Mouse (Mus musculus): ENCODE results near the gene Pidd1. TPM values are rescaled to one million over a fixed set of nuclear protein-coding genes. Genes with fewer than 3 reads are reported as not detected.
A peak's percentile ranks its signal among the peaks of the same experiment; 100 is the strongest.

Gene Pidd1
- total and polyA plus RNA-seq, 3 experiments: 5.8 to 24.9 (median 7.8) TPM

DNA sequence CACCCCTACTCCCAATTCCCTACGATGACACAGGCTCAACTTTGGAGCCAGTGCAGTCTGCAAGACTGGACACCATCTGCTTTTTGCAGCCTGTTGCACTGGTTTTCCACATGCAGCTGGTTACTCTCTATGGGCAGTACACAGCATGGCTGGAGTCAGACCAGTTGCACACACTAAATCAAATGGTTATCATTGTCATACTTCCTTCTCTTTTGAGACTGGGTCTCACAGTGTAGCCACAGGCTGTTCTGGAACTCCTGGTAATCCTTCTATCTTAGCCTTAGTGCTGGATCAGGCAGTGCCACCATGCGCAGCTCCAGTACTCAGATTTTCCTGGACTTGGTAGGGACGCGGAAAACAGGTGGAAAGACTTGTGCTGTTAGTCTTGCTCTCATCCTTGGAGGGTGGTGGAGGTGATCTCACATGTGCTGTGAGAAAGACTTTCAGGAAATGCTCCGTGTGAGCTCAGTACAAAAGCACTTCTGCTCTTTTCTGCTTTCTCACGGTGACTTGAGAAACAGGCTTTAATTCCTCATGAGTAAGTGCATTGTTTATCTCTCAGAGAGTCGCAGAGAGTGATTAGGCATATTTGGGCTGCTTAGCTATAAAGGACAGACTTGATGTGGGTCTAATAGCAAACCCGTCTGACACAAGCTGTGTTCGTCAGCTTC, 51.1 kb downstream of the Pidd1 start:
- Histone ChIP-seq H3K9ac (ENCODE audit: insufficient read depth, low read depth) (peak overlapping the region; percentile 29), H3K36me3 (replicated peaks in 1 of 2; ENCODE audit: control insufficient read depth in 1 of 2, insufficient read depth in 1 of 2, low read length in 1 of 2) (peaks cover 12 to 23% of the 10 kb centered on the region in 2 experiments), H3K27me3 (replicated peaks) (peaks cover 7% of the 10 kb centered on the region), H3K9me3 (replicated peaks; ENCODE audit: low read length) (no peaks in the 10 kb centered on the region), H3K4me3 (replicated peaks in 1 of 3; ENCODE audit: low read depth in 2 of 3, low read length in 2 of 3, poor library complexity in 1 of 3) (peak overlapping the region; percentile 68 to 79 (median 76)), H3K4me1 (ENCODE audit: control insufficient read depth in 1 of 2, insufficient read depth in 2 of 2) (peaks cover 4 to 33% of the 10 kb centered on the region in 2 experiments), H3K79me2 (replicated peaks; ENCODE audit: control insufficient read depth, extremely low read depth, insufficient read depth, poor library complexity, severe bottlenecking) (peaks cover 18% of the 10 kb centered on the region), H3K4me2 (ENCODE audit: insufficient read depth, low read depth, poor library complexity, severe bottlenecking) (peak overlapping the region; percentile 52), H3K27ac (ENCODE audit: insufficient read depth, low read depth) (no peak overlapping the region)
- TF ChIP-seq E2F4 (IDR thresholded peaks at IDR 0.05; ENCODE audit: insufficient replicate concordance, low read depth, low read length) (no peak), MEF2A (IDR thresholded peaks at IDR 0.05; ENCODE audit: borderline replicate concordance, low read depth, low read length) (no peak), UBTF (IDR thresholded peaks at IDR 0.05; ENCODE audit: low read depth, low read length) (0 out of 2 replicates have a peak, but pooled peaks have one; percentile 3), MAX (IDR thresholded peaks at IDR 0.05; ENCODE audit: low read length) (peak; percentile 19; the same call in 1 of the 2 replicates), CTCF (conservative IDR thresholded peaks at IDR 0.05 in 1 of 2, IDR thresholded peaks at IDR 0.05 in 1 of 2; ENCODE audit: low read depth in 2 of 2, low read length in 2 of 2) (no peak), SMC3 (IDR thresholded peaks at IDR 0.05; ENCODE audit: low read depth, low read length) (no peak), IRF4 (IDR thresholded peaks at IDR 0.05; ENCODE audit: low read depth, low read length) (no peak), JUND (conservative IDR thresholded peaks at IDR 0.05; ENCODE audit: low read depth, low read length) (no peak)
- in situ Hi-C loops (cut with MboI; ENCODE audit: low pct_ligation_motif_present, low pct_unique_long_range_greater_than_20kb, low sequenced_read_pairs) (no loop called here), dilution Hi-C loops (cut with MboI; ENCODE audit: extremely low pct_ligation_motif_present, extremely low pct_unique_long_range_greater_than_20kb, low sequenced_read_pairs) (no loop called here)
- DNase-seq (ENCODE audit: extremely low read depth): no peak

DNA sequence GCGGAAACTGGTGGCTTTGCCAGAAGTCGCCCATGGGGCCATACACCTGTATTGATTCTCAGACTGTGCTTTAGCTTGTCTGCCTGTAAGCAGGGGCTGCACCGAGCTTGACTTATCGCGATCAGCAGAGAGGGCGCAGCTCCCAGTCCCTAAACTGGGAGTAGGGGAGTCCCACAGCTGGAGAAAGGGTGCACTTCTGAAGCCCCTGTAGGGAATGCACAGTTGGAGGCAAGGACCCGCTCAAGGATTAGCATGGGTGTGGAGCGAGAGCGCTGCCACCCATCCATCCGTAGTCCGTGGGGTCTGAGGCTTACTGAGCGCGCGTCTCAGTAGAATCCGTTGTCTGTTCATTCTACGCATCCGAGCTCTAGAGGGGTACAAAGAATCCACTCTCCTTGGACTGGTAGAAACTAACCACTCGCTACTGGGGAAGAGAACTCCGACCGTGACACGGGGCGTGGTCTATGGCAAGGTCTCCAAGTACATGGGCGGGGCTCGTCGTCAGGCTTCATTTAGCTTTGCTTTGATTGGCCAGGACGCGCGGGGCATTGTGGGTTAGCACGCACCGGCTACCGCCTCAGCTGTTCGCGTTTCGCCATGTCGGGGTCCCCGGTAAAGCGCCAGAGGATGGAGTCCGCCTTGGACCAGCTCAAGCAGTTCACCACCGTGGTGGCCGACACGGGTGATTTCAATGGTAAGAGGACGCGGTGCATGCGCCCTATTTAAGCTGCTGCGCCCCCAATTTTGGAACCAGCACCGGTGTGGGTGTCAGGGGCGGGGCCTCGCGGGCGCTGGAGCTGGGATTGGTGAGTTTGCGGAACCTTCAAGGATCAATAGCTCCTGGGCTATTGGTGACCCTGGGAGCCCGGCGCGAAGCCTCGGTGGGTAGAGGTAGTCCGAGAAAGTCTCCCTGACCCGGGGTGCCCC, 51.9 kb downstream of the Pidd1 start, which contains the start of gene Taldo1:
TSS of gene Taldo1 (plus strand) at position 575 of the 927 bp plus-strand sequence.
- Histone ChIP-seq H3K27ac (ENCODE audit: insufficient read depth, low read depth) (no peak within 1 kb of the TSS), H3K9me3 (replicated peaks; ENCODE audit: low read length) (no peaks in the 10 kb centered on the region), H3K4me1 (ENCODE audit: control insufficient read depth in 1 of 2, insufficient read depth in 2 of 2) (peaks cover 4 to 33% of the 10 kb centered on the region in 2 experiments), H3K27me3 (replicated peaks) (peaks cover 7% of the 10 kb centered on the region), H3K36me3 (replicated peaks in 1 of 2; ENCODE audit: control insufficient read depth in 1 of 2, insufficient read depth in 1 of 2, low read length in 1 of 2) (peaks cover 11 to 20% of the 10 kb centered on the region in 2 experiments), H3K4me2 (ENCODE audit: insufficient read depth, low read depth, poor library complexity, severe bottlenecking) (peak within 1 kb of the TSS; percentile 86), H3K79me2 (replicated peaks; ENCODE audit: control insufficient read depth, extremely low read depth, insufficient read depth, poor library complexity, severe bottlenecking) (peaks cover 18% of the 10 kb centered on the region), H3K9ac (ENCODE audit: insufficient read depth, low read depth) (peak within 1 kb of the TSS; percentile 64), H3K4me3 (replicated peaks in 1 of 3; ENCODE audit: low read depth in 2 of 3, low read length in 2 of 3, poor library complexity in 1 of 3) (peak within 1 kb of the TSS; percentile 68 to 79 (median 76))
- dilution Hi-C loops (cut with MboI; ENCODE audit: extremely low pct_ligation_motif_present, extremely low pct_unique_long_range_greater_than_20kb, low sequenced_read_pairs) (no loop called here), in situ Hi-C loops (cut with MboI; ENCODE audit: low pct_ligation_motif_present, low pct_unique_long_range_greater_than_20kb, low sequenced_read_pairs) (no loop called here)
- peak; percentile 97 for DNase-seq (ENCODE audit: extremely low read depth)
- TF ChIP-seq TCF12 (IDR thresholded peaks at IDR 0.05; ENCODE audit: low read depth, low read length): peak; percentile 60; the same call in 1 of the 2 replicates
- TF ChIP-seq ETS1 (conservative IDR thresholded peaks at IDR 0.05; ENCODE audit: low read depth, low read length): no peak
- no peak for TF ChIP-seq NRF1 (IDR thresholded peaks at IDR 0.05; ENCODE audit: low read depth, low read length)
- TF ChIP-seq ZC3H11A (IDR thresholded peaks at IDR 0.05; ENCODE audit: low read depth, low read length): no peak
- TF ChIP-seq IRF4 (IDR thresholded peaks at IDR 0.05; ENCODE audit: low read depth, low read length): 0 out of 2 replicates have a peak, but pooled peaks have one; percentile 27
- no peak for TF ChIP-seq SMC3 (IDR thresholded peaks at IDR 0.05; ENCODE audit: low read depth, low read length)
- TF ChIP-seq ELF1 (IDR thresholded peaks at IDR 0.05; ENCODE audit: low read depth, low read length): peak; percentile 59
- peak; percentile 73 for TF ChIP-seq BHLHE40 (IDR thresholded peaks at IDR 0.05; ENCODE audit: low read depth, low read length)
- TF ChIP-seq POLR2AphosphoS2 (IDR thresholded peaks at IDR 0.05; ENCODE audit: low read depth, low read length): no peak; the same call in 1 of the 2 replicates
- no peak for TF ChIP-seq GABPA (IDR thresholded peaks at IDR 0.05; ENCODE audit: insufficient replicate concordance, low read depth, low read length)
- peak; percentile 85 for TF ChIP-seq MXI1 (IDR thresholded peaks at IDR 0.05; ENCODE audit: low read depth, low read length)
- TF ChIP-seq ZKSCAN1 (IDR thresholded peaks at IDR 0.05; ENCODE audit: borderline replicate concordance, low read depth, low read length): no peak
- TF ChIP-seq EP300 (IDR thresholded peaks at IDR 0.05; ENCODE audit: low read length): no peak
- no peak for TF ChIP-seq USF2 (conservative IDR thresholded peaks at IDR 0.05; ENCODE audit: low read depth, low read length)
- peak; percentile 65; the same call in 1 of the 2 replicates for TF ChIP-seq NELFE (IDR thresholded peaks at IDR 0.05; ENCODE audit: low read depth, low read length)
- TF ChIP-seq MAFK (IDR thresholded peaks at IDR 0.05; ENCODE audit: insufficient replicate concordance, low read length): no peak
- no peak for TF ChIP-seq PAX5 (IDR thresholded peaks at IDR 0.05; ENCODE audit: low read length)
- peak; percentile 67 for TF ChIP-seq HCFC1 (IDR thresholded peaks at IDR 0.05; ENCODE audit: low read depth, low read length)
- no peak for TF ChIP-seq CTCF (conservative IDR thresholded peaks at IDR 0.05 in 1 of 2, IDR thresholded peaks at IDR 0.05 in 1 of 2; ENCODE audit: low read depth in 2 of 2, low read length in 2 of 2)
- TF ChIP-seq USF1 (IDR thresholded peaks at IDR 0.05; ENCODE audit: low read depth, low read length): no peak
- no peak for TF ChIP-seq MEF2A (IDR thresholded peaks at IDR 0.05; ENCODE audit: borderline replicate concordance, low read depth, low read length)
- TF ChIP-seq ZMIZ1 (IDR thresholded peaks at IDR 0.05; ENCODE audit: low read depth, low read length): peak; percentile 65; the same call in 1 of the 2 replicates
- no peak for TF ChIP-seq ZNF384 (IDR thresholded peaks at IDR 0.05; ENCODE audit: low read depth, low read length)

Measured in CH12.LX (cell line).